Mouse (Mus musculus): ENCODE measurements around the gene Cxcl5. TPM values are rescaled to one million over a fixed set of nuclear protein-coding genes. Genes with fewer than 3 reads are reported as not detected.

The Cxcl5 gene
- polyA plus RNA-seq, 1 experiment: not detected

DNA sequence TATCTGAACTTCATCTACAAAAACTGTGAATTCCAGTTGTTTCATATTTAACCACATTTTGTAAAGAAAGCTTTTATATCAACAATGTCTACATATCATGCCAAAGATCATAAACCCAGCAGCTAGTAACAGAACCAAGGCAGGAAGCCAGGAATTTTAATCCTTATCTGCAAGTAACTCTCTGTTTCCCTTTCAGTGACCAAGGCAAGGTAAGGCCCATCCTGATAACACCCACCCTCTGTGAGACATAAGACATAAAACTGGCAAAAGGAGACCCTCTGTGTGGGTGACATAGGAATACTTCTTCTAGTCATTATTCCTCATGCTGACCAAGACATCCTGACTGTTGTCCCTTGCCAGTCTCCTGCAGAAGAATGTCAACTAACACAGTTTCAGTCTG, 45.4 kb downstream of the Cxcl5 start:
- no peaks in the 10 kb centered on the region for H3K4me1 ChIP-seq (ENCODE audit: control insufficient read depth)
- H3K36me3 ChIP-seq (ENCODE audit: control insufficient read depth): no peaks in the 10 kb centered on the region
- H3K9me3 ChIP-seq (ENCODE audit: control insufficient read depth, low read length): no peaks in the 10 kb centered on the region
- no peak overlapping the region for H3K4me3 ChIP-seq (replicated peaks)
- no peak for TF ChIP-seq TAL1 (IDR thresholded peaks at IDR 0.05; ENCODE audit: low read length)
- TF ChIP-seq GATA1 (IDR thresholded peaks at IDR 0.05; ENCODE audit: low read length): no peak
- H3K27me3 ChIP-seq (ENCODE audit: control insufficient read depth): no peaks in the 10 kb centered on the region

GRCm38 (mm10) chr5:90806050-90806449, 46.9 kb downstream of the Cxcl5 start:
- TF ChIP-seq TAL1 (IDR thresholded peaks at IDR 0.05; ENCODE audit: low read length) (no peak), GATA1 (IDR thresholded peaks at IDR 0.05; ENCODE audit: low read length) (no peak)
- H3K36me3 ChIP-seq (ENCODE audit: control insufficient read depth): no peaks in the 10 kb centered on the region
- no peak overlapping the region for H3K4me3 ChIP-seq (replicated peaks)
- H3K27me3 ChIP-seq (ENCODE audit: control insufficient read depth): no peaks in the 10 kb centered on the region
- no peaks in the 10 kb centered on the region for H3K4me1 ChIP-seq (ENCODE audit: control insufficient read depth)
- no peaks in the 10 kb centered on the region for H3K9me3 ChIP-seq (ENCODE audit: control insufficient read depth, low read length)

DNA sequence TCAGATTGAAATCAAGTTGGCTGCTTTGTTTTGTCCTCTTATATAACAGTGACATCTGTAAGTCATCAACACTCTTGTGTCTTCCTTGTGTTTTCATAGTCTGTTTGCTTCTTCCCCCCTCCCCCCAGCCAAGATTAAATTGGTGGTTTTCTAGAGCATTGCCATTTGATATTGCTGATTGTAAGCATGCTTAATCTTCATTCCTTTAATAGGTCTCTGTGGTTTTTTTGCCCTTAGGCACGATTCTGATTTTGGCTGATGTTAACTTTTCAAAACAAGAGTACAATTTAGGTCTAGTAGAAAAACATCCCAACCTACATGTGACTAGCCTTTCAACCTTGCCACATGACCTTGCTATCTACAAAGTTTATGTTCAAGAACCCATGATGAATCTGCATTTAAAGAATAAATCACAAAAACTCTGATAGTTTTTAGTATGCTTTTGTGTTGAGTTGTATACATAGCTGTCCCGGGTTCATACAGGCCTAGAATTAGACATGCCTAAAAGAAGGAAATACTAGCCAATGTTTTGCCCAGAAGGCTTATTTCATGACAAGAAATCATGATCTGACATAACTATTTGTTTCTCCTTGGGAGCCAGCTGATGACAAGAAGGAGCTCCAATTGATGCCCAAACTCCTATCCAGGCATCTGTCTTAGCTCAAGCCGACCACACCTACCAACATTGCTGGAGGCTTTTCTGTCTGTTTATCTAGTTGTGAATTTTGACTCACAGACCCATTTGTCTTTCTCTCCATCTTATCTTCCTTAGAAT, 48.2 kb downstream of the Cxcl5 start:
- TF ChIP-seq GATA1 (IDR thresholded peaks at IDR 0.05; ENCODE audit: low read length) (no peak), TAL1 (IDR thresholded peaks at IDR 0.05; ENCODE audit: low read length) (no peak)
- Histone ChIP-seq H3K36me3 (ENCODE audit: control insufficient read depth) (no peaks in the 10 kb centered on the region), H3K4me3 (replicated peaks) (no peak overlapping the region), H3K9me3 (ENCODE audit: control insufficient read depth, low read length) (no peaks in the 10 kb centered on the region), H3K4me1 (ENCODE audit: control insufficient read depth) (no peaks in the 10 kb centered on the region), H3K27me3 (ENCODE audit: control insufficient read depth) (no peaks in the 10 kb centered on the region)

Other genes with a start within 250 kb of the Cxcl5 start
- not detected in 2 replicates for gene Afm, start 240.4 kb upstream of the Cxcl5 start, polyA plus RNA-seq (2012)
- gene 5830473C10Rik, start 198.3 kb upstream of the Cxcl5 start, polyA plus RNA-seq (2012): not detected in 2 replicates
- not detected in 2 replicates for gene Rassf6, start 118.7 kb upstream of the Cxcl5 start, polyA plus RNA-seq (2012)
- gene Ppbp, start 9.2 kb downstream of the Cxcl5 start, polyA plus RNA-seq (2012): 0.03 TPM in 1 of 2 replicates, not detected in the other
- 0.14 and 0.38 TPM in 2 replicates for gene Pf4, start 13.1 kb downstream of the Cxcl5 start, polyA plus RNA-seq (2012)
- gene Cxcl3, start 26.7 kb downstream of the Cxcl5 start, polyA plus RNA-seq (2012): 0.04 and 0.07 TPM in 2 replicates
- gene Cxcl15, start 35.2 kb downstream of the Cxcl5 start, polyA plus RNA-seq (2012): not detected in 2 replicates
- gene Cxcl1, start 131.9 kb downstream of the Cxcl5 start, polyA plus RNA-seq (2012): not detected in 2 replicates
- gene Cxcl2, start 144.5 kb downstream of the Cxcl5 start, polyA plus RNA-seq (2012): 0.78 and 0.82 TPM in 2 replicates
- gene Mthfd2l, start 171.8 kb downstream of the Cxcl5 start, polyA plus RNA-seq (2012): 0.08 and 0.19 TPM in 2 replicates